Mouse (Mus musculus): Measurements from ENCODE around the gene Tec. TPM values are rescaled to one million over a fixed set of nuclear protein-coding genes. Genes with fewer than 3 reads are reported as not detected.
A peak's percentile ranks its signal among the peaks of the same experiment; 100 is the strongest.

The Tec gene
- total and polyA plus RNA-seq, 2 experiments: 6.6 to 24.7 TPM

DNA sequence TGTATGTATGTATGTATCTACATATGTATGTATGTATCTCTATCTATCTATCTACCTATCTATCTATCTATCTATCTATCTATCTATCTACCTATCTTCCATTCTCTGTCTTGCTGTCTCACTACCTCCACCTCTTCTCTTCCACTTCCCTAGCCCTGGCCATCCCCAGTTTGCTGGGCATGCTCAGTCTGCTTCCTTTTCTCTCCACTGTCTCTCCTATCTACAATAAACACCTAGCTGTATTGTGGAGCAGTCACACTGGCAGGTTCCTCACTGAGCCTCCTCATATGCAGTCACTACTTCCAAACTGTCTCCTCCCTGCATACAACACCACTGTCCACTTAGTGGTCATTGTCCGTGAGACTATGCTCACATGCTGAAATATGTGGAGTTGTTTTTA, 135.4 kb downstream of the Tec start:
- Histone ChIP-seq H3K36me3 (ENCODE audit: control insufficient read depth, insufficient read depth, low read length) (no peaks in the 10 kb centered on the region), H3K79me2 (ENCODE audit: control insufficient read depth, insufficient read depth, low read length) (no peaks in the 10 kb centered on the region), H3K27ac (replicated peaks; ENCODE audit: insufficient read depth, low read depth, low read length) (no peak overlapping the region), H3K27me3 (ENCODE audit: control insufficient read depth, insufficient read depth, low read length) (no peaks in the 10 kb centered on the region; the same call in 1 of the 2 replicates), H3K4me3 (ENCODE audit: insufficient read depth, low read depth, low read length) (no peak overlapping the region), H3K4me1 (ENCODE audit: control insufficient read depth, insufficient read depth, low read length) (peaks cover 2% of the 10 kb centered on the region; the same call in 1 of the 2 replicates), H3K9ac (ENCODE audit: low read depth, low read length) (no peak overlapping the region)
- TF ChIP-seq POLR2A (IDR thresholded peaks at IDR 0.05; ENCODE audit: extremely low read depth, insufficient read depth, low read length) (no peak), CTCF (IDR thresholded peaks at IDR 0.05; ENCODE audit: low read depth, low read length) (no peak)
- 90% methylated on average over 1 of the region's 1 CpGs for WGBS
- DNase-seq (ENCODE audit: extremely low read depth, low read depth, low spot score): no peak

DNA sequence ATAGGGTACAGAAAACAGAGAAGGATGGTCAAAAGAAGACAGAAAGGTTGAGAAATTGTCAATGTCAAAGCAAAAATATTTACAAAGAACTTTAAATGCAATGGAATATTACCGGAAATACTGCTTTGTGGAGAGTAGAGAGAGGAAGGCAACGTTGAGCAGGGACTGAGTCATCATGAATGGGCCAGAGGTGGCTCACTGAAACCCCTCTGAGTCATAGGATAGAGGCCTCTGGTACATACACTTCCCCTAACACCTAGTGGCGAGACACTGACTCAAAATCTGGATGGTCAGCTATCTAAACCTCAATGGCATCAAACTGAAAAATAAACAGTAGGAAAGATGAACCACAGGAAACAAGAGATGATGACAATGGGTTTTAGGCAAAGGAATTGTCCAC, 142.9 kb downstream of the Tec start:
- H3K27me3 ChIP-seq (ENCODE audit: control insufficient read depth, insufficient read depth, low read length): no peaks in the 10 kb centered on the region
- no peaks in the 10 kb centered on the region for H3K36me3 ChIP-seq (ENCODE audit: control insufficient read depth, insufficient read depth, low read length)
- 86% methylated on average over 3 of the region's 3 CpGs for WGBS
- H3K4me1 ChIP-seq (ENCODE audit: control insufficient read depth, insufficient read depth, low read length): no peaks in the 10 kb centered on the region
- no peak for DNase-seq (ENCODE audit: extremely low read depth, low read depth, low spot score)
- no peak overlapping the region for H3K27ac ChIP-seq (replicated peaks; ENCODE audit: insufficient read depth, low read depth, low read length)
- no peaks in the 10 kb centered on the region for H3K79me2 ChIP-seq (ENCODE audit: control insufficient read depth, insufficient read depth, low read length)
- TF ChIP-seq CTCF (IDR thresholded peaks at IDR 0.05; ENCODE audit: low read depth, low read length) (no peak), POLR2A (IDR thresholded peaks at IDR 0.05; ENCODE audit: extremely low read depth, insufficient read depth, low read length) (no peak)
- no peak overlapping the region for H3K4me3 ChIP-seq (ENCODE audit: insufficient read depth, low read depth, low read length)
- H3K9ac ChIP-seq (ENCODE audit: low read depth, low read length): no peak overlapping the region

DNA sequence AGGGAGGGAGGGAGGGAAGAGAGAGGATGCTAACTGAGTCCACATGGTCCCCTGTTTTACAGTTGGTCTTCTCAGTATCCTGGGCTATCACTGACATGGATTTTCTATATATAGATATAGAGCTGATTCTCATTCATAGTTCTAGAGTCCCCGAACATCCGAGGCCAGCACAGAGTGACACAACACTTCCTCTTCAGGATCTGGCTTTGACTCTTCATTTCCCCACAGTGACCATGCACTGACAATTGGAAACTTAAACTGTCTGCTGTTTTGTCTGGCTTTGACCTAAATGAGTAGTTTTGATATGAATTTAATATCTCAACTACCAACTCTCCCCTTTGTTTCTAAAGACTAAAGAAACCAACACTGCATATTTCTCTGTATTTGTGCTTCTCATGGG, 144.9 kb downstream of the Tec start:
- WGBS: 59% methylated on average over 2 of the region's 2 CpGs
- Histone ChIP-seq H3K4me1 (ENCODE audit: control insufficient read depth, insufficient read depth, low read length) (no peaks in the 10 kb centered on the region), H3K27ac (replicated peaks; ENCODE audit: insufficient read depth, low read depth, low read length) (no peak overlapping the region), H3K79me2 (ENCODE audit: control insufficient read depth, insufficient read depth, low read length) (no peaks in the 10 kb centered on the region), H3K27me3 (ENCODE audit: control insufficient read depth, insufficient read depth, low read length) (no peaks in the 10 kb centered on the region), H3K4me3 (ENCODE audit: insufficient read depth, low read depth, low read length) (no peak overlapping the region), H3K9ac (ENCODE audit: low read depth, low read length) (no peak overlapping the region), H3K36me3 (ENCODE audit: control insufficient read depth, insufficient read depth, low read length) (no peaks in the 10 kb centered on the region)
- TF ChIP-seq POLR2A (IDR thresholded peaks at IDR 0.05; ENCODE audit: extremely low read depth, insufficient read depth, low read length) (no peak), CTCF (IDR thresholded peaks at IDR 0.05; ENCODE audit: low read depth, low read length) (no peak)
- no peak for DNase-seq (ENCODE audit: extremely low read depth, low read depth, low spot score)

DNA sequence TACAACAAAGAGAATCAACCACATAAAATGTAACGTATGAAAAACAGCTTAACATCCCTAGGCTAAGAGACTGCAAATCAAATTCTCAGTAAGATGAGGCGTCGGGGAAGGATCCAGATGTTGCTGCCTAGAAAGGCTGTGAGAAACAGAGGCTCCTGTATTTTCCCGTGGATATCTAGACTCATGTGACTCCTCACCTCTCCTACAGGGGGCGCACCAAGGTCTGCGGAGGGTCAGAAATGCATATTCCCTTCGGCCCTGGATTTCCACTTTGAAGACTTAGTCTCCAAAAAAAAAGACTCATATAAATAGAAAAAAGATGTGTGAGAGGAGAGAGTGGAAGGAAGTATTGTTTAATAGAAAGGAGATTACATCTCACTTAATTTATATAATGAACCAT, 147.7 kb downstream of the Tec start:
- H3K36me3 ChIP-seq (ENCODE audit: control insufficient read depth, insufficient read depth, low read length): no peaks in the 10 kb centered on the region
- H3K4me3 ChIP-seq (ENCODE audit: insufficient read depth, low read depth, low read length): no peak overlapping the region
- no peaks in the 10 kb centered on the region for H3K79me2 ChIP-seq (ENCODE audit: control insufficient read depth, insufficient read depth, low read length)
- no peaks in the 10 kb centered on the region for H3K4me1 ChIP-seq (ENCODE audit: control insufficient read depth, insufficient read depth, low read length)
- peak; percentile 47; the same call in 1 of the 2 replicates for TF ChIP-seq CTCF (IDR thresholded peaks at IDR 0.05; ENCODE audit: low read depth, low read length)
- TF ChIP-seq POLR2A (IDR thresholded peaks at IDR 0.05; ENCODE audit: extremely low read depth, insufficient read depth, low read length): no peak
- DNase-seq (ENCODE audit: extremely low read depth, low read depth, low spot score): no peak
- H3K27ac ChIP-seq (replicated peaks; ENCODE audit: insufficient read depth, low read depth, low read length): no peak overlapping the region
- no peaks in the 10 kb centered on the region for H3K27me3 ChIP-seq (ENCODE audit: control insufficient read depth, insufficient read depth, low read length)
- no peak overlapping the region for H3K9ac ChIP-seq (ENCODE audit: low read depth, low read length)
- 64% methylated on average over 7 of the region's 7 CpGs for whole genome bisulfite sequencing

DNA sequence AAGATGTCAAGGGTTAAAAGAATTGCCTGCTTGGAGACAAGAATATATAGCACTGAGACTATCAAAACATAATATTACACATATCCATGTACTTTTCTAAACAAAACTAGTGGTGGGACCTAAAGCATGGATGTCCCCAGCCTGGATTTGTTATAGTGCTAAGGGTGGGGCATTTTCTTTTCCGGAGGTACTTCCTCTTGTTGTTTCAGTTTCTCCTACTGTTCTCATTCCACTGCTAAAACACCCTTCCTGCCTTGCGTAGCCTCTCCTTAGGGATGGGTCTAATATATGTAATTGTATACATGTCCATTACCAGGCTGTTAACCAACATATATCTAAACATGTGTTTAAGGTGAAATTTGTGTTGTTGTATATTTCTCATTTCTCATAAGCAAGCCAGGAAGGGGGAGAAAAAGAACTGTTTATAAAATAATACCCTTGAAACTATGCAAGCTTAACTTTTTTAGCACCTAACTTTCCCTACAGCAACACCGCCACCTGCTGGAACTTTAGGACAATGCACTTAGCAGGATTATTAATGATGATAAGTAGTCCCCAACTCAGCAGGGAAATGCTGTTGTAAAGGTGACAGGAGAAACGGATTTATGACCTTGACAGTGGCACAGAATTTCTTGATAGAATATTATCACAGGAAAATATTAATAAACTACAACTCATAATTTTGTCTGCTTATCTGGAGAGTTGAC, 157.6 kb downstream of the Tec start:
- no peaks in the 10 kb centered on the region for H3K4me1 ChIP-seq (ENCODE audit: control insufficient read depth, insufficient read depth, low read length)
- H3K36me3 ChIP-seq (ENCODE audit: control insufficient read depth, insufficient read depth, low read length): no peaks in the 10 kb centered on the region
- no peak overlapping the region for H3K27ac ChIP-seq (replicated peaks; ENCODE audit: insufficient read depth, low read depth, low read length)
- peak; percentile 43 for DNase-seq (ENCODE audit: extremely low read depth, low read depth, low spot score)
- no peaks in the 10 kb centered on the region for H3K79me2 ChIP-seq (ENCODE audit: control insufficient read depth, insufficient read depth, low read length)
- 31% methylated on average over 4 of the region's 4 CpGs for WGBS
- H3K4me3 ChIP-seq (ENCODE audit: insufficient read depth, low read depth, low read length): no peak overlapping the region
- no peak overlapping the region for H3K9ac ChIP-seq (ENCODE audit: low read depth, low read length)
- TF ChIP-seq CTCF (IDR thresholded peaks at IDR 0.05; ENCODE audit: low read depth, low read length) (peak; percentile 64), POLR2A (IDR thresholded peaks at IDR 0.05; ENCODE audit: extremely low read depth, insufficient read depth, low read length) (no peak)
- H3K27me3 ChIP-seq (ENCODE audit: control insufficient read depth, insufficient read depth, low read length): no peaks in the 10 kb centered on the region

DNA sequence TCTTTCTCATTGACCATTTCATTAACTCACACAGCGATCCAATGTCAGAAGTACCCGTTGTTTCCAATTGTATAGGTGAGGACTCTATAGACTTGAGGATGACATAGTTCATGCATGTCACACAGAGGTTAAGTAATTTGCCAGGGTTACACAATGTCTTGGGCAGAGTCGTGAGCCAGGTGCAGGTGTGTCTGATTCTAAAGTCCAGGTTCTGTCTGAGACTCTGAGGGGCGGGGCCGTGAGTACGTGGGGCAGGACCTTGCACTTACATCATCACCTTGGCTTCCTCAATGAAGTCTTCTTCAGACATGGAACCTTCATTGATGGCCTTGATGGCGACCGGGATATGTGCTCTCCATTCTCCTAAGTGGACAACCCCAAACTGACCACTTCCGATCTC, 158.3 kb downstream of the Tec start:
- WGBS: 79% methylated on average over 9 of the region's 9 CpGs
- no peak overlapping the region for H3K27ac ChIP-seq (replicated peaks; ENCODE audit: insufficient read depth, low read depth, low read length)
- TF ChIP-seq POLR2A (IDR thresholded peaks at IDR 0.05; ENCODE audit: extremely low read depth, insufficient read depth, low read length): no peak
- TF ChIP-seq CTCF (IDR thresholded peaks at IDR 0.05; ENCODE audit: low read depth, low read length): no peak
- no peak overlapping the region for H3K4me3 ChIP-seq (ENCODE audit: insufficient read depth, low read depth, low read length)
- H3K9ac ChIP-seq (ENCODE audit: low read depth, low read length): no peak overlapping the region
- H3K79me2 ChIP-seq (ENCODE audit: control insufficient read depth, insufficient read depth, low read length): no peaks in the 10 kb centered on the region
- H3K27me3 ChIP-seq (ENCODE audit: control insufficient read depth, insufficient read depth, low read length): no peaks in the 10 kb centered on the region
- H3K36me3 ChIP-seq (ENCODE audit: control insufficient read depth, insufficient read depth, low read length): no peaks in the 10 kb centered on the region
- no peaks in the 10 kb centered on the region for H3K4me1 ChIP-seq (ENCODE audit: control insufficient read depth, insufficient read depth, low read length)
- DNase-seq (ENCODE audit: extremely low read depth, low read depth, low spot score): no peak
